Mouse (Mus musculus): ENCODE measurements around the gene Card10.

GRCm38 (mm10) chr15:78813603-78814002 is 10.8 kb upstream of the Card10 start:
- TF ChIP-seq CTCF (IDR thresholded peaks at IDR 0.05; ENCODE audit: borderline replicate concordance, insufficient read depth, low read depth, low read length) (no peak), POLR2A (IDR thresholded peaks at IDR 0.05; ENCODE audit: borderline replicate concordance, insufficient read depth, low read length) (no peak)

All from cerebellum, adult 2 months (tissue).